Mouse (Mus musculus) bone marrow macrophage, adult 2 months (primary cell): ENCODE results near the gene Setd2.

Experiments
- CTCF ChIP-seq: IDR thresholded peaks from 2 replicates; pipeline ENCODE4 v1.5.1; 2012; ENCODE audit warnings: low read depth, mild to moderate bottlenecking, low read length, moderate library complexity
- POLR2A ChIP-seq: IDR thresholded peaks from 2 replicates; pipeline ENCODE4 v1.6.1; 2012; ENCODE audit warnings: mild to moderate bottlenecking, low read depth, low read length, borderline replicate concordance

DNA sequence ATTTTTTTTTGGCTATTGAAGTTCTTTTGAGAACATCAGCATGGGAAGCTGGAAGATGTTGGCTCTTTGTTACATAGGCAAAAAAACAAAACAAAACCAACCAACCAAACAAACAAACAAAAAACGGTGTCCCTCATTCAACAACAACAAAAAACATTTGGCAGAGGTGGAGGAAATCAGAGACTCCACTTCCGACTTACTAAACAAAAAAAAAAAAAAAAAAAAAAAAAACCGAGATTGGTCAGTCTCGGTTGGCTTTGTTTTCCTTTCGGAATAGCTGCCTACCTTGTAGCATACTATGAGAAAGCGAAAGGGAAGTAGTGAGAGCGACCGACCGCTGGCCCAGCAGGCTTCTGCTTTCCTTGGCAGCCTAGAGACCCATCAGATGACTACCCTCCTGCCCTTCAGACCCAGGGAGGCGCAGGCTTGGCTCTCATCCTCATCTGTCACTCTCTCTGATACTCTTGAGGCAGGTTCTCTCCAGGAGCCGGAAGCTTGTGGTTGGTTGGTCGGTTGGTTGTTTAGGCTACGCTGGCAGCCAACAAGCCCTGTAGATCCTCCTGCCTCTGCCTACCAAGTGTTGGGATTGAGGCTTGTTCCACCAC, 125.2 kb downstream of the Setd2 start:
- TF ChIP-seq CTCF = no peak
- no peak for TF ChIP-seq POLR2A
